Mouse (Mus musculus) cortical plate, adult 2 months (tissue): ENCODE measurements at regions not wholly inside any gene's neighbourhood (a gene's known extent, or its start where the extent isn't known, plus 50 kb on each side); places are given as distances from the start of the nearest gene placed in this dataset.

Experiments
- CTCF ChIP-seq: fragments of 200-500 bp; IDR thresholded peaks from 2 replicates; pipeline ENCODE4 v1.5.1; 2011; ENCODE audit warnings: mild to moderate bottlenecking, control low read depth, low read length; ENCODE audit not compliant: insufficient read depth; ENCODE audit errors: extremely low read depth
- POLR2A ChIP-seq: fragments of 200-500 bp; IDR thresholded peaks from 2 replicates; pipeline ENCODE4 v1.6.1; 2011; ENCODE audit warnings: mild to moderate bottlenecking, low read length, control low read depth; ENCODE audit not compliant: insufficient read depth; ENCODE audit errors: extremely low read depth

GRCm38 (mm10) chr12:65944251-65944650 lies 339.9 kb downstream of the Rpl10l start:
- no peak for TF ChIP-seq POLR2A
- no peak for TF ChIP-seq CTCF
